Comparison of ENCODE assay signal across 9 mouse cellular contexts in genomic region chr13:78181930-78182558, GRCm38 (mm10). TPM values are rescaled to one million over a fixed set of nuclear protein-coding genes. Genes with fewer than 3 reads are reported as not detected.
DNase-seq lines count a peak whose midpoint lies in the region; ATAC-seq lines count a peak whose summit lies in the region.
"Had no signal": no experiment of that assay in that cellular context is flagged by ENCODE, and none has a peak within 500 bp of the region (broad histone marks: within the 10 kb centered on the region; RNA-seq: fewer than 3 reads in every experiment).

No protein-coding gene starts in this region.

- no peak overlapping the region for H3K4me3 ChIP-seq in heart, embryonic 12.5 days
- peak overlapping the region; percentile 54 for H3K4me3 ChIP-seq in forebrain, embryonic 10.5 days
- peak overlapping the region; percentile 56 for H3K4me3 ChIP-seq in midbrain, embryonic 10.5 days

- WGBS in heart, embryonic 12.5 days = 3% methylated on average over 14 of the region's 14 CpGs
- 1% methylated on average over 14 of the region's 14 CpGs for WGBS in forebrain, embryonic 10.5 days
- WGBS in midbrain, embryonic 10.5 days = 0% methylated on average over 13 of the region's 14 CpGs

- no peak for DNase-seq in heart, postnatal 4 days
- peak; percentile 39 for DNase-seq in Muller cell, postnatal 12 days (ENCODE audit: inconsistent ontology term)
- DNase-seq in forebrain, embryonic 10.5 days (ENCODE audit: extremely low spot score, low spot score) = peak; percentile 26
- peak; percentile 49 for DNase-seq in midbrain, embryonic 10.5 days (ENCODE audit: low spot score)
- no peak for DNase-seq in ovary, postnatal 10 days (ENCODE audit: low spot score)
- no peak for DNase-seq in urinary bladder, adult 18-20 months (ENCODE audit: low spot score in 2 of 2)
- DNase-seq in thymus, postnatal 10 days (ENCODE audit: low spot score in 2 of 2) = no peak
- DNase-seq: right cerebral cortex, postnatal 25 days had no signal

- no peaks in the 10 kb centered on the region for H3K36me3 ChIP-seq in heart, embryonic 12.5 days
- peaks cover 8% of the 10 kb centered on the region for H3K36me3 ChIP-seq in forebrain, embryonic 10.5 days (replicated peaks)
- no peaks in the 10 kb centered on the region for H3K36me3 ChIP-seq in midbrain, embryonic 10.5 days

- H3K4me2 ChIP-seq in heart, embryonic 12.5 days = peak overlapping the region; percentile 49; the same call in 1 of the 2 replicates

- H3K9me3 ChIP-seq in heart, embryonic 12.5 days (replicated peaks) = no peaks in the 10 kb centered on the region
- no peaks in the 10 kb centered on the region for H3K9me3 ChIP-seq in forebrain, embryonic 10.5 days
- no peaks in the 10 kb centered on the region for H3K9me3 ChIP-seq in midbrain, embryonic 10.5 days (replicated peaks)

- H3K27me3 ChIP-seq in heart, embryonic 12.5 days (replicated peaks) = peaks cover 85% of the 10 kb centered on the region
- peaks cover 100% of the 10 kb centered on the region for H3K27me3 ChIP-seq in forebrain, embryonic 10.5 days (ENCODE audit: poor library complexity, severe bottlenecking)
- H3K27me3 ChIP-seq in midbrain, embryonic 10.5 days (ENCODE audit: low read depth, poor library complexity, severe bottlenecking) = peaks cover 100% of the 10 kb centered on the region

- H3K4me1 ChIP-seq in heart, embryonic 12.5 days (replicated peaks) = peaks cover 12% of the 10 kb centered on the region
- H3K4me1 ChIP-seq in forebrain, embryonic 10.5 days = peaks cover 87% of the 10 kb centered on the region
- peaks cover 80% of the 10 kb centered on the region for H3K4me1 ChIP-seq in midbrain, embryonic 10.5 days

- ATAC-seq in heart, embryonic 12.5 days (ENCODE audit: insufficient number of reproducible peaks, low FRiP score) = no peak

- no peak overlapping the region for H3K27ac ChIP-seq in heart, embryonic 12.5 days (ENCODE audit: poor library complexity, severe bottlenecking)
- peak overlapping the region; percentile 89 for H3K27ac ChIP-seq in forebrain, embryonic 10.5 days
- H3K27ac ChIP-seq in midbrain, embryonic 10.5 days (replicated peaks) = peak overlapping the region; percentile 93

- H3K9ac ChIP-seq in heart, embryonic 12.5 days = no peak overlapping the region

RNA-seq across cellular contexts. Expression of gene Nr2f1, which starts 17.5 kb away (rescaled TPM):
- polyA plus RNA-seq in heart, embryonic 12.5 days (2016; fragmentation: Nextera tagmentation; extraction: Ambion mirVana) = 5.0 and 6.7 TPM in 2 replicates
- total RNA-seq in heart, postnatal 4 days (2021) = 1 to 10 TPM; 4.6 to 4.8 TPM
- polyA plus RNA-seq in forebrain, embryonic 10.5 days (2016; fragmentation: Nextera tagmentation; extraction: Ambion mirVana) = 64.9 and 66.1 TPM in 2 replicates
- polyA plus RNA-seq in midbrain, embryonic 10.5 days (2016; fragmentation: Nextera tagmentation; extraction: Ambion mirVana) = 53.1 and 57.4 TPM in 2 replicates

Comparison
In these comparisons a context has a peak if more than half of its experiments do, and no peak if none do; other contexts are left out.
1. DNase-seq: peak in Muller cell, postnatal 12 days (single experiment), forebrain, embryonic 10.5 days (single experiment) and midbrain, embryonic 10.5 days (single experiment); none in heart, postnatal 4 days (single experiment), ovary, postnatal 10 days (single experiment), urinary bladder, adult 18-20 months (0 of 2) and thymus, postnatal 10 days (0 of 2).